Mouse (Mus musculus) embryonic facial prominence, embryonic 14.5 days (tissue): ENCODE measurements at regions not wholly inside any gene's neighbourhood (a gene's known extent, or its start where the extent isn't known, plus 50 kb on each side); places are given as distances from the start of the nearest gene placed in this dataset.
A peak's percentile ranks its signal among the peaks of the same experiment; 100 is the strongest.

ENCODE experiments used
- ATAC-seq: fragments of 200-750 bp; cut with Nextera tagmentation; 2 replicates; pipeline ENCODE4 v1.8.0; 2017; ENCODE audit warnings: low read depth, moderate number of reproducible peaks, moderate TSS enrichment
- DNase-seq: peaks from one replicate; pipeline ENCODE4 v3.0.0-alpha.2; 2015; ENCODE audit warnings: low spot score
- H3K27ac ChIP-seq: fragments of 300-500 bp; sonication (generic); replicated peaks from 2 replicates; pipeline ENCODE4 v1.5.1; 2014; ENCODE audit warnings: low read depth, mild to moderate bottlenecking, low read length, moderate library complexity
- H3K27me3 ChIP-seq: fragments of 300-500 bp; sonication (generic); replicated peaks from 2 replicates; pipeline ENCODE4 v1.6.1; 2014; ENCODE audit warnings: low read length; ENCODE audit not compliant: control insufficient read depth, insufficient read depth
- H3K36me3 ChIP-seq: fragments of 300-500 bp; sonication (generic); 2 replicates; pipeline ENCODE4 v1.6.1; 2014; ENCODE audit warnings: low read length, mixed read lengths; ENCODE audit not compliant: control insufficient read depth, insufficient read depth
- H3K4me1 ChIP-seq: fragments of 300-500 bp; sonication (generic); 2 replicates; pipeline ENCODE4 v1.6.1; 2014; ENCODE audit warnings: antibody characterized with exemption, low read length; ENCODE audit not compliant: control insufficient read depth, insufficient read depth
- H3K4me2 ChIP-seq: fragments of 300-500 bp; sonication (generic); 2 replicates; pipeline ENCODE4 v1.6.1; 2014; ENCODE audit warnings: low read depth, mild to moderate bottlenecking, low read length, moderate library complexity, mixed read lengths
- H3K4me3 ChIP-seq: fragments of 300-500 bp; sonication (generic); 2 replicates; pipeline ENCODE4 v1.5.1; 2014; ENCODE audit warnings: low read depth, mild to moderate bottlenecking, low read length
- H3K9ac ChIP-seq: fragments of 300-500 bp; sonication (generic); 2 replicates; pipeline ENCODE4 v1.6.1; 2014; ENCODE audit warnings: low read depth, mild to moderate bottlenecking, low read length, moderate library complexity, mixed read lengths
- H3K9me3 ChIP-seq: fragments of 300-500 bp; sonication (generic); 2 replicates; pipeline ENCODE4 v1.6.1; 2016; ENCODE audit warnings: low read length; ENCODE audit not compliant: control insufficient read depth
- WGBS: fragments of 180-500 bp; shearing (Covaris S2); extraction: QIAGEN DNeasy Blood & Tissue Kit; methylation state at CpG from one replicate; pipeline ENCODE4 v1.1.7; 2014; 5-methylcytosine and 5-hydroxymethylcytosine counted together

GRCm38 (mm10) chr15:72383470-72383869, 1450.9 kb upstream of the Gm6569 start:
- H3K9me3 ChIP-seq = no peaks in the 10 kb centered on the region
- DNase-seq = no peak
- H3K27ac ChIP-seq = no peak overlapping the region
- 73% methylated on average over 1 of the region's 1 CpGs for WGBS
- no peaks in the 10 kb centered on the region for H3K4me1 ChIP-seq
- H3K36me3 ChIP-seq = no peaks in the 10 kb centered on the region
- no peak overlapping the region for H3K4me3 ChIP-seq
- H3K27me3 ChIP-seq = no peaks in the 10 kb centered on the region
- H3K9ac ChIP-seq = no peak overlapping the region
- ATAC-seq = 0 out of 2 replicates have a peak, but pooled peaks have one; percentile 44
- no peak overlapping the region for H3K4me2 ChIP-seq

- Histone ChIP-seq H3K4me3 (no peak overlapping the region), H3K4me1 (no peaks in the 10 kb centered on the region), H3K36me3 (no peaks in the 10 kb centered on the region), H3K27me3 (no peaks in the 10 kb centered on the region), H3K27ac (no peak overlapping the region), H3K4me2 (no peak overlapping the region), H3K9ac (no peak overlapping the region), H3K9me3 (no peaks in the 10 kb centered on the region)
- WGBS = 80% methylated on average over 2 of the region's 2 CpGs
- DNase-seq (no peak), ATAC-seq (no peak)
These were observed 1441.1 kb upstream of the Gm6569 start for GRCm38 (mm10) chr15:72393226-72393625.

GRCm38 (mm10) chr15:72411956-72412355, 1422.4 kb upstream of the Gm6569 start:
- H3K4me1 ChIP-seq = no peaks in the 10 kb centered on the region
- ATAC-seq = no peak
- no peak overlapping the region for H3K9ac ChIP-seq
- no peak overlapping the region for H3K4me2 ChIP-seq
- H3K27ac ChIP-seq = no peak overlapping the region
- H3K4me3 ChIP-seq = no peak overlapping the region
- H3K36me3 ChIP-seq = no peaks in the 10 kb centered on the region
- no peaks in the 10 kb centered on the region for H3K27me3 ChIP-seq
- 75% methylated on average over 6 of the region's 6 CpGs for WGBS
- H3K9me3 ChIP-seq = no peaks in the 10 kb centered on the region
- DNase-seq = no peak
